Mouse (Mus musculus) heart, embryonic 15.5 days (tissue): ENCODE measurements around the gene Prkn. TPM values are rescaled to one million over a fixed set of nuclear protein-coding genes. Genes with fewer than 3 reads are reported as not detected.

Source experiments
- ATAC-seq: fragments of 200-750 bp; cut with Nextera tagmentation; replicated peaks from 2 replicates; pipeline ENCODE4 v1.8.0; 2017; ENCODE audit warnings: low read depth, moderate TSS enrichment; ENCODE audit not compliant: insufficient number of reproducible peaks, insufficient read depth, low FRiP score
- H3K27ac ChIP-seq: fragments of 300-500 bp; sonication (generic); 2 replicates; pipeline ENCODE4 v1.5.1; 2015; ENCODE audit warnings: mild to moderate bottlenecking, inconsistent platforms
- H3K27me3 ChIP-seq: fragments of 300-500 bp; sonication (generic); 2 replicates; pipeline ENCODE4 v1.6.1; 2015; ENCODE audit warnings: inconsistent platforms
- H3K36me3 ChIP-seq: fragments of 300-500 bp; sonication (generic); 2 replicates; pipeline ENCODE4 v1.6.1; 2015; ENCODE audit warnings: mild to moderate bottlenecking, inconsistent platforms
- H3K4me1 ChIP-seq: fragments of 300-500 bp; sonication (generic); replicated peaks from 2 replicates; pipeline ENCODE4 v1.6.1; 2015; ENCODE audit warnings: inconsistent platforms
- H3K4me2 ChIP-seq: fragments of 300-500 bp; sonication (generic); 2 replicates; pipeline ENCODE4 v1.6.1; 2015; ENCODE audit warnings: inconsistent platforms, mild to moderate bottlenecking, moderate library complexity
- H3K4me3 ChIP-seq: fragments of 300-500 bp; sonication (generic); 2 replicates; pipeline ENCODE4 v1.5.1; 2015; ENCODE audit warnings: mild to moderate bottlenecking, inconsistent platforms
- H3K9ac ChIP-seq: fragments of 300-500 bp; sonication (generic); 2 replicates; pipeline ENCODE4 v1.6.1; 2015; ENCODE audit warnings: mild to moderate bottlenecking, inconsistent platforms
- H3K9me3 ChIP-seq: fragments of 300-500 bp; sonication (generic); replicated peaks from 2 replicates; pipeline ENCODE4 v1.6.1; 2016; ENCODE audit warnings: inconsistent platforms
- WGBS: fragments of 180-500 bp; shearing (Covaris S2); methylation state at CpG from one replicate; pipeline ENCODE4 v1.1.7; 2015; ENCODE audit warnings: mixed read lengths; 5-methylcytosine and 5-hydroxymethylcytosine counted together
- polyA plus RNA-seq: library from polyadenylated mRNA; unstranded; fragments of >200 nt; fragmentation: Nextera tagmentation; extraction: Ambion mirVana; gene quantifications from 2 replicates; pipeline ENCODE4 v1.2.1, GENCODE M21; 2015

Prkn gene
- polyA plus RNA-seq, 1 experiment from 2014 or later: 2.1 TPM

- H3K27ac ChIP-seq: no peak overlapping the region
- no peaks in the 10 kb centered on the region for H3K27me3 ChIP-seq
- no peak overlapping the region for H3K9ac ChIP-seq
- no peaks in the 10 kb centered on the region for H3K4me1 ChIP-seq
- no peaks in the 10 kb centered on the region for H3K9me3 ChIP-seq
- no peak overlapping the region for H3K4me3 ChIP-seq
- H3K4me2 ChIP-seq: no peak overlapping the region
- H3K36me3 ChIP-seq: no peaks in the 10 kb centered on the region
- no peak for ATAC-seq
- WGBS: 64% methylated on average over 1 of the region's 1 CpGs
Measured at GRCm38 (mm10) chr17:11086492-11086891, 246.3 kb downstream of the Prkn start.

DNA sequence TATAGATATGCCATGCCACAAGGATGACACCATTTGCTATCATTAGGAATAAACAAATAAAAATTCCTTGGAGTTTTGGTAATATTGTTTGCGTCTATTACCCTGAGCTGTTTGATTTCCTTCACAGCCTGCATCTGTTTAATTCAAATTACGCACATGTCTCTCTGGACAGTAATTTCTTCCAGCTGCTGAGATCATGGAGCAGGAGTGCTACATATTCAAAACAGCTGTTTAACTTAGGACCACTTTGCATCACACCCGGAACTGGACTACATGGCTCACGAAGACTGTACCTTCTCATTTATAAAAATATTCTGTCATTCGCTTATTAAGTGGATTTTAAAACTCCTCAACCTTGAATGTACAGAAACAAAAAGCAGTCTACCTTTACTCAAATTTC lies 246.9 kb downstream of the Prkn start:
- no peaks in the 10 kb centered on the region for H3K36me3 ChIP-seq
- H3K4me2 ChIP-seq: no peak overlapping the region
- H3K27ac ChIP-seq: no peak overlapping the region
- no peak overlapping the region for H3K4me3 ChIP-seq
- no peak overlapping the region for H3K9ac ChIP-seq
- H3K4me1 ChIP-seq: no peaks in the 10 kb centered on the region
- no peaks in the 10 kb centered on the region for H3K27me3 ChIP-seq
- no peak for ATAC-seq
- no peaks in the 10 kb centered on the region for H3K9me3 ChIP-seq
- 76% methylated on average over 5 of the region's 5 CpGs for WGBS

DNA sequence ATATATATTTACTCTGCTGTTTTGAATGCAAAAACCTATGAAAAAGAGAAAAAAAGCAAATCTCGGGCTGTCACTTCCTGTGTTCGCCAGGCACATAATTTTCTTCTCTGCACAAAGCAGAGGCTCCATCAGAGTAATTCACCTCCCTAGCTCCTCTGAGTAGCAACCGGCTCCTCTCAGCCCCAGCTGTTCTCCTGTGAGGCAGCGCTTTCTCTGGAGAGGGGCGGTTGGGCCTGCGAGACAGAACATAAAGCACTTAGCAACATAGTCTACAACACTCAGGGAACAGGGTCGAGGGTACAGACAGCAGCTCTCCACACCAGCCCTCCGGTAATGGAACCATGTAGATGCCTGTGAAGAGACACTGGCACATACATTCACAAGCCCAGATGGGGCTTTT lies 247.6 kb downstream of the Prkn start:
- Histone ChIP-seq H3K36me3 (no peaks in the 10 kb centered on the region), H3K4me2 (no peak overlapping the region)

DNA sequence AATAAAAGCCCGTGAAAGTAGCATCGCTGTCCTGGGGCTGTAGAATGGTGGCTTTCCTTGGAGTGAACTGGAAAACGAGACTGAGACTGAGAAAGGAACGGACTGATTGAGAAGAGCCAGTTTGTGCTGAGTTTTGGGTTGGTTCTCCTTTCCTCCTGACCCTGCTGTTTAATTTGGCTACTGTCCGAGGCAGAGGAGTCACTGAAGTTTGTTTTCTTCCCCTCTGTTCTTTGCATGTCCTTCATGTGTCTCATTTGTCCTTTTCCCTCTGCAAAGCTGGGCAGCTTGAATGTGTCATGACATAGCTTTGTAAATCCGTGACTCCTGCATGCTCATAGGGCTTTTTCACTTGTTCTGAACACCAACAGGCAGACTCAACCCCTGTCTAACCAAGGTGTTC lies 249.2 kb downstream of the Prkn start:
- 72% methylated on average over 6 of the region's 6 CpGs for WGBS
- Histone ChIP-seq H3K9ac (no peak overlapping the region), H3K4me1 (no peaks in the 10 kb centered on the region), H3K27ac (no peak overlapping the region), H3K4me3 (no peak overlapping the region), H3K36me3 (no peaks in the 10 kb centered on the region), H3K9me3 (no peaks in the 10 kb centered on the region), H3K27me3 (no peaks in the 10 kb centered on the region), H3K4me2 (no peak overlapping the region)
- no peak for ATAC-seq

More for the DNA sequence above, 247.6 kb downstream of the Prkn start:
- Histone ChIP-seq H3K4me1 (no peaks in the 10 kb centered on the region), H3K27ac (no peak overlapping the region), H3K4me3 (no peak overlapping the region), H3K27me3 (no peaks in the 10 kb centered on the region), H3K9ac (no peak overlapping the region), H3K9me3 (no peaks in the 10 kb centered on the region)
- no peak for ATAC-seq
- WGBS: 60% methylated on average over 8 of the region's 8 CpGs

DNA sequence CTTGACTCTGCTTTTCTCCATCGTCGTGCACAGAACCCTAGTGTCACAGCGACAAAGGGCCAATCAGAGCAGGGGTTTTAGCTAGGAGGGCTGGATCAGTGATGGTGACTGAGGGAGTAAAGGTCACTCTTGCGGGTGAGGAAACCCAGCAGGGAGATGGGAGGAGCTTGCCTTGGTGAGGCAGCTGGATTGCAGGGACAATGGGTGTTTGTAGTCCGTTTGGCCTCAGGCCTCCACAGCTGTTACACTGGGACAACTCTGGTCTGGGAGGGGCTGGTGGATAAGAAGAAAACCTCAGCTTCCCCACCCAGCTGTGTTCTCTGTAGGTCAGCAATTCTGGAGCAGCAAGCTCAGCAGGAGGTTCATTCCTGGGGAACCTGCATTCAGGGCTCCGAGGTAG lies 252.7 kb downstream of the Prkn start:
- H3K4me1 ChIP-seq: no peaks in the 10 kb centered on the region
- no peak overlapping the region for H3K4me2 ChIP-seq
- H3K4me3 ChIP-seq: no peak overlapping the region
- H3K36me3 ChIP-seq: no peaks in the 10 kb centered on the region
- H3K27ac ChIP-seq: no peak overlapping the region
- H3K9me3 ChIP-seq: no peaks in the 10 kb centered on the region
- H3K27me3 ChIP-seq: no peaks in the 10 kb centered on the region
- 33% methylated on average over 6 of the region's 6 CpGs for WGBS
- ATAC-seq: no peak
- H3K9ac ChIP-seq: no peak overlapping the region

GRCm38 (mm10) chr17:11093321-11093720 lies 253.1 kb downstream of the Prkn start:
- Histone ChIP-seq H3K9me3 (no peaks in the 10 kb centered on the region), H3K27me3 (no peaks in the 10 kb centered on the region), H3K9ac (no peak overlapping the region), H3K36me3 (no peaks in the 10 kb centered on the region), H3K27ac (no peak overlapping the region), H3K4me2 (no peak overlapping the region), H3K4me3 (no peak overlapping the region), H3K4me1 (no peaks in the 10 kb centered on the region)
- no peak for ATAC-seq
- 51% methylated on average over 3 of the region's 3 CpGs for WGBS

DNA sequence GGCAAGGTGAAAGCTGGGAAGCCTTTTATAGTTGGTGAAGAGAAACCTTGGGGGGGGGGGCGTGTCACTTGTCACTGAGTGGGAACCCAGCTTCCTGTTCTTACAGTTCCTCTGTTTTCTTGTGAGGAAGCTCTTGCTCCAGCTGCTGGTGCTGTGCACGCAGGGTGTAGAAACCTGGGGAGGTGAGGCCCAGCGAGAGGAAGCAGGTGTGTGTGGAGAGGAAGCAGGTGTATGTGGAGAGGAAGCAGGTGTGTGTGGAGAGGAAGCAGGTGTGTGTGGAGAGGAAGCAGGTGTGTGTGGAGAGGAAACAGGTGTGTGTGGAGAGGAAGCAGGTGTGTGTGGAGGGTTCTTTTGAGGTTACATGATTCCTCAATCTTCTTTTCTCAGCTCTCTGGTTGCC lies 266.8 kb downstream of the Prkn start:
- ATAC-seq: no peak
- WGBS: 73% methylated on average over 3 of the region's 3 CpGs
- Histone ChIP-seq H3K36me3 (no peaks in the 10 kb centered on the region), H3K4me3 (no peak overlapping the region), H3K27ac (no peak overlapping the region), H3K27me3 (no peaks in the 10 kb centered on the region), H3K4me2 (no peak overlapping the region), H3K9me3 (no peaks in the 10 kb centered on the region), H3K4me1 (no peaks in the 10 kb centered on the region), H3K9ac (no peak overlapping the region)

- no peak for ATAC-seq
- no peak overlapping the region for H3K4me3 ChIP-seq
- no peaks in the 10 kb centered on the region for H3K9me3 ChIP-seq
- no peak overlapping the region for H3K4me2 ChIP-seq
- no peak overlapping the region for H3K9ac ChIP-seq
- no peak overlapping the region for H3K27ac ChIP-seq
- H3K27me3 ChIP-seq: no peaks in the 10 kb centered on the region
- WGBS: 47% methylated on average over 2 of the region's 2 CpGs
- no peaks in the 10 kb centered on the region for H3K36me3 ChIP-seq
- no peaks in the 10 kb centered on the region for H3K4me1 ChIP-seq
Measured at GRCm38 (mm10) chr17:11107916-11108315, 267.7 kb downstream of the Prkn start.

- Histone ChIP-seq H3K4me2 (no peak overlapping the region), H3K9ac (no peak overlapping the region), H3K27ac (no peak overlapping the region), H3K36me3 (no peaks in the 10 kb centered on the region), H3K4me1 (no peaks in the 10 kb centered on the region), H3K27me3 (no peaks in the 10 kb centered on the region), H3K9me3 (no peaks in the 10 kb centered on the region), H3K4me3 (no peak overlapping the region)
- no peak for ATAC-seq
- 78% methylated on average over 10 of the region's 10 CpGs for WGBS
Measured at GRCm38 (mm10) chr17:11117508-11117907, 277.3 kb downstream of the Prkn start.

DNA sequence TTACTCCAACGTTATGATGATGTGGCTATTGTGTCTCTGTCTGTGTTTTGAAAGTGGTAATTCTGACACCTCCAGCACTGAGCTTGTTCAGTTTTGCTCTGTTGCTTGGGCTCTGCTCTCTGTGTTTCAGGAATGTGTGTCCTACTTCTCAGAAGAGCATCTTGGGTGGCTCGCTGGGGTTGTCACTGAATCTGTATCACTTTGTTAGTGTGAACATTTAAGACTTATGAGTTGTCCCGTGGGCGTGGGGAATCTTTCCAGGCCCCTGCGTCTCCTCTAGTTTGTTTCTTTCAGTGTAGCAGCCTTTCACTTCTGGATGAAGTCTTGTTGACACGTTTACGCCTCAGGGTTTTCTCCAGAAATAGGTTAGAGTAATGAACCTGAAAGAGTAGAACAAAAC lies 283.9 kb downstream of the Prkn start:
- Histone ChIP-seq H3K9me3 (no peaks in the 10 kb centered on the region), H3K4me2 (no peak overlapping the region), H3K9ac (no peak overlapping the region), H3K36me3 (no peaks in the 10 kb centered on the region), H3K27ac (no peak overlapping the region), H3K4me3 (no peak overlapping the region), H3K4me1 (no peaks in the 10 kb centered on the region), H3K27me3 (no peaks in the 10 kb centered on the region)
- WGBS: 62% methylated on average over 7 of the region's 7 CpGs
- ATAC-seq: no peak

GRCm38 (mm10) chr17:11127217-11127616 lies 287.0 kb downstream of the Prkn start:
- WGBS: 88% methylated on average over 1 of the region's 1 CpGs
- no peak overlapping the region for H3K27ac ChIP-seq
- H3K27me3 ChIP-seq: no peaks in the 10 kb centered on the region
- H3K9me3 ChIP-seq: no peaks in the 10 kb centered on the region
- ATAC-seq: no peak
- H3K4me1 ChIP-seq: no peaks in the 10 kb centered on the region
- H3K4me3 ChIP-seq: no peak overlapping the region
- no peaks in the 10 kb centered on the region for H3K36me3 ChIP-seq
- no peak overlapping the region for H3K9ac ChIP-seq
- no peak overlapping the region for H3K4me2 ChIP-seq

- no peak for ATAC-seq
- no peaks in the 10 kb centered on the region for H3K4me1 ChIP-seq
- no peak overlapping the region for H3K4me3 ChIP-seq
- no peaks in the 10 kb centered on the region for H3K36me3 ChIP-seq
- no peak overlapping the region for H3K27ac ChIP-seq
- WGBS: 82% methylated on average over 4 of the region's 4 CpGs
- no peaks in the 10 kb centered on the region for H3K9me3 ChIP-seq
- no peak overlapping the region for H3K9ac ChIP-seq
- H3K4me2 ChIP-seq: no peak overlapping the region
- no peaks in the 10 kb centered on the region for H3K27me3 ChIP-seq
Measured at GRCm38 (mm10) chr17:11130919-11131318, 290.7 kb downstream of the Prkn start.
